Mouse (Mus musculus) mesoderm, embryonic 11.5 days (tissue): ENCODE measurements at regions not wholly inside any gene's neighbourhood (a gene's known extent, or its start where the extent isn't known, plus 50 kb on each side); places are given as distances from the start of the nearest gene placed in this dataset.

Experiments
- DNase-seq: peaks from one replicate; pipeline ENCODE4 v3.0.0-alpha.2; 2012; ENCODE audit warnings: low read depth, low spot score

DNA sequence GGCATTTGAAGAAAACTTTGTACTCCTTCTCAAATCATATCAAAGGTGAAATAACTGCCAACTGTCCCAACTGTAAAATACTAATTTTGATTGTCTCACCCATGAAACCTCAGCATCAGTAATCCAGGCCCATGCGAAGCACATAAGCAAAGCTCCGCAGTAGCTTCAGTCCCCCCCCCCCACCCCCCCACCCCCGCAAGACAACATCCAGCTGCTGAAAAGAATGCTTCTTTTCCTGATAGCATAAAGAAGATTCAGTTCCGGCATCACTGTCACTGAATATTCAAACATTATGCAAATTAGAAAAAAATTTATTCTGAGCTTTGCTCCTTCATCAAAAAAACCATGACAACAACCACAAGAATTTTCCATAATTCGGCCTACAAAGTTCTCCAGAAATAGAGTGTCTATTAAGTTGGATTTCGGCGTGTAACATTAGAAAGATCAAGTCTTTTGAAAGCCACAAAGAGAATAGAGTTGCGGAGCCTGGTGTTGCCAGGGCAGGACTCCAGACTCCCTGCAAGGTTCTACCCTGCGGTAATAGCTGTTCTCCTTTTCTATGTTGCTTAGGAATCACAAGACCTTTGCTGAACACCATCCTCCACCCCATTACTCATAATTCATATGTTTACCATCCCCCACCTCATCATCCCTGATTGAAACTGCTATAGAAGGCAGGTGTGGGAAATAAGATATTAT lies 77.9 kb upstream of the Asb5 start:
- no peak for DNase-seq

DNA sequence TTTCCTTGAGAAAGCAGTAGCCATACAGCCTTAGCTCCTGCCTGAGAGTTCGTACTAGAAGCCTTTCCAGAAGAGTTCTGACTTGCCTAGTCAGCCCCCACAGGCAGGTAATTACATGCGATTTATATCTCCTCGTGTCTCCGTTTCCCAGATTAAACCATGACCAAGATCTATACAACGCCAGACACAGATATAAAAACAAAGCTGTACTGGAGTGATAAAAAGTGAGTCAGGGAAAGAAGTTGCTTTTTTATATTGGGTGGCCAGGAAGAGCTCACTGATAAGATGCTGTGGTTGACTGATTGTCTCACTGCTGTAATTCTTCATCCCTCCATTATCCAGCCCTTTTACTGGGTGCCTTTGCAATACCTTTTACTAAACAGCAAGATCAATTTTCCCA lies 64.4 kb upstream of the Asb5 start:
- no peak for DNase-seq

DNA sequence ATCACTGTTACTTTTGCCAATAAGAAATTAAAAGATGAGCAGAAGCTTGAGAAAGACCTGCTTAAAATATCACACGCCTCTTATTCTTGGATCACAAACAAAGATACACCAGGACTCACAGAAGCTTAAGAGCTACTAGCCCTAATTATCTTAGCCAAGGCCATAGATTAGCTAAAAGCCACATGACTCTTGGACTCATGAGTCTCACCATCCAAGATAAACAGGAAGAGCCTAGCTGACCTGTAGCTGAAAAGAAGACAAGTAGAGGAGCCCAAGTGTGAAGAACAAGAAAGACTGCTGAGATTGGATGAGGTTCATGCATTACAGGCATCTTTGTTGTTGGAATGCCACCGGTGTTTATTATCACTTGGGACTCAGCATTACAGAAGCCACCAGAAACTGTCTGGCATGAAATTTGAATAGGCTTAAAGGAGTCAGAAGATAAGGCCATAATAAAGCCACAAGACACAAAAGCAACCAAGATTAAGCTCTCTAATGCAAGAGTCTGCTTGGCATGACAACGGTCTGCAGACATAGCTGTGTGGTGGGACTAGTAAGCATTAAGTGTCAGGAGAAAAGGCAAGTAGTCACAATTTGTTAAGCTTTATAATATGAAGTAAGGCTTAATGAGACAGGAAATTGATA lies 63.8 kb upstream of the Asb5 start:
- DNase-seq = no peak
